8 mouse cellular contexts compared by ENCODE assay signal in genomic region chr2:178758366-178758765, GRCm38 (mm10).
DNase-seq lines count a peak whose midpoint lies in the region; ATAC-seq lines count a peak whose summit lies in the region.

No protein-coding gene starts in this region.

- DNase-seq in CD4-positive, CD25-positive, alpha-beta regulatory T cell, adult 2 months (ENCODE audit: low read depth, low spot score): peak; percentile 37
- DNase-seq in WW6 (ENCODE audit: low read depth, low spot score): peak; percentile 3
- peak; percentile 75 for DNase-seq in gastrocnemius, postnatal 10 days
- DNase-seq in layer of hippocampus, postnatal 10 days (ENCODE audit: low spot score in 2 of 2): peak; percentile 79 to 84
- peak; percentile 20 to 65 for DNase-seq in spleen, postnatal 10 days (ENCODE audit: low spot score in 2 of 2)

- no peak for ATAC-seq in CD4-positive, CD25-positive, alpha-beta regulatory T cell, adult 4 months
- peak; percentile 96 for ATAC-seq in common myeloid progenitor, adult 5-6 weeks (replicated peaks; ENCODE audit: low read depth, poor library complexity, severe bottlenecking)
- peak; percentile 79 for ATAC-seq in megakaryocyte, adult 5-6 weeks (ENCODE audit: poor library complexity, severe bottlenecking)

Comparison
In these comparisons a context has a peak if more than half of its experiments do, and no peak if none do; other contexts are left out.
1. DNase-seq: peak in every context shown above with its lines; median percentile 82 in layer of hippocampus, postnatal 10 days; 75 in gastrocnemius, postnatal 10 days; 42 in spleen, postnatal 10 days; 37 in CD4-positive, CD25-positive, alpha-beta regulatory T cell, adult 2 months; 3 in WW6.